Mouse (Mus musculus) kidney, adult 18-20 months (tissue): ENCODE measurements around the gene Fbxl16.
A peak's percentile ranks its signal among the peaks of the same experiment; 100 is the strongest.

ENCODE experiments used
- DNase-seq: peaks from one replicate; pipeline ENCODE4 v3.0.0; 2021

Fbxl16 gene

GRCm38 (mm10) chr17:25808789-25809605 is at the start of gene Fbxl16:
Gene Fbxl16 (plus strand): TSS chr17:25809085.
- peak; percentile 80 for DNase-seq

DNA sequence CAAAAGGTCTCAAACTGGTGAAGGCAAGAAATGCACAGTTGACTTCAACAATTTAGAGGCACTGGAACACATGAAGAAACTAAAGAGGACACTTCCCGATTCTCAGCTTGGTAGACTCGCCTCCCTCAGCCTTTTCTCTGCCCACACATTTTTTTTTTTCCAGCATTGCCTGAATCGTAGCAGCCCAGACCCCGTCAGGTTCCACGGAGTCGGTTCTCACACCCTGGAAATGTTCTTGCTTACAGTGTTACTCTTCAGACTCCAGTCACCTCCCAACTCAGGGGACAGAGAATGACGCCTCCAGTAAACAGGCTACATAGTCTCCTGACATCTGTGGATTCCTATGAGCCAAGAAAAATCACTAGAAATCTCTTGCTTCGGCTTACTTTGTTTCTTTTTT is 48.7 kb upstream of the Fbxl16 start:
- no peak for DNase-seq

DNA sequence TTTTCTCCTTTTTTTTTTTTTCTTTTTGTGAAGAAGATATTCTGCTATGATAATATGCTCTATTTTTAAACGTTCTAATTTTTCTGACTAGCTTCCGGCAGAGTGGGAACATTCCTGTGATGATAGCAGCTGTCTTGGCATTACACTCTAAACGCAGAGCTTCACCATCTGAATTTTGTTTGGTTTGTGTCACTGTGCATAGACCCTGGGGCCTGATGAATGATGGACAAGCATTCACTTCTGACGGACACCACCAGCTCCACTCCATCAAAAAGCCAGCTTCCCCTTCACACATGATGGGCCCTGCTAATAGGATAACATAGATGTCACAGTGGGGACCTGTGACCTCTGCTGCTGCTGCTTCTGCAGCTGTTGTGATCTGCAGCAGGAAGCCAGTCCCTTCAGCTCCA is 47.3 kb upstream of the Fbxl16 start:
- peak; percentile 11 for DNase-seq

DNA sequence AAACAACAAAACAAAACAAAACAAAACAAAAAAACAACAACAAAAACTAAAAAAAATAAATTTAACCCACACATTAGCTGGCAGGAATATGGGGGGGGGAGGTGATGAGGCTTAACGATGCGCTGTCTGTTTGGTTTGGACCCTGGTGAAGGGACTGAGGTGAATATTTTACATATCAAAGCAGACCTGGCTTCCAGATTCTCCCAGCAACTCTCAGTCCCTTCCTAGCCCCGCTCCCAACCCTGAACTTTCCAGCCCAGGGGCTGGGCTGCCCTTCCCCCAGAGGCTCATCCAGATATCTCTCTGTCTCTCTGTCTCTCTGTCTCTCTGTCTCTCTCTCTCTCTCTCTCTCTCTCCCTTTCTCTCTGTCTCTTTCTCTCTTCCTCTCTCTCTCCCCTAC is 46.3 kb upstream of the Fbxl16 start:
- DNase-seq = no peak

DNA sequence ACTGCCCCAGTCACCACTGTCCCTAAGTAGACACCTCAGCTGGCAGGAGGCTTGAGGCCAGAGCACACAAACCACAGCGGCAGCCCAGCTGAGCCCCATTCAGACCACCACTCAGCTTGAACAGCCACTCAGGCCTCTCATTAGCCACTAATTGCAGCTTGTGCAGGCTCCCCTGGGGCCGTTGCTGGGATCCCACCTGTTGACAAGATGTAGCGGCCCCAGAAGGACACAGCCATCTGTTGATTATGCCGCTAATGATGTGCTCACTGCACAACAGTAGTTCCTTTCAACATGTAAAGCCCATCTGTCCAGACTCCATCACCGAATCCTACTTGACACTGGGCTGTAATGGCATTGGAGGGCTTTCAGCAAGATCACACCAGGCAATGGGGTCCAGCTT is 43.0 kb upstream of the Fbxl16 start:
- DNase-seq = no peak

GRCm38 (mm10) chr17:25769331-25769730 is 39.6 kb upstream of the Fbxl16 start:
- no peak for DNase-seq

DNA sequence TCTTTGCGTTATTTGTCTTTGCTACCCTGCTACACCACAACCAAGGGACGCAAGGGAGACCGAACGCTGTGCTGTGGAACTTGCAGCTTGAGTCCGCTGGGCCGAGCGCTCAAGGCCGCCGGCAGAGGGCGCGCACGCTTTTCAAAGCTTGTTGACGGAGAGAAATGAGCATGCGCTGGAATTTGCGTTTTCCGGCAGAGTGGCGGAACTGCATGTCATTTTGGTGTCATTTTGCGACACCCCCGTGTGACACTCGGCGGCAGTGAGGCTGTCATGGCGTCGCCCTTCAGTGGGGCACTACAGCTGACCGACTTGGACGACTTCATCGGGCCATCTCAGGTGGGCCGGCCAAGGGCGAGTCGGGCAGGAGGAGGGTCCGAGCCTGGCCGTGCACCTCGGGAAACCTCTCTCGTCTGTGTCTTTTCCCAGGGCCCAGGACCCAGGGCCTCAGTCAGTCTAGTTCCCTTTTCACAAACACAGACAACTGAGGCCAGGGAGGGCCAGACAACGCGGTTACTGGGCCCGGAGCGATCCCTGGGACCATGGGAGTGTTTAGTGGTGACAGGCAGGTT is 35.2 kb upstream of the Fbxl16 start, which contains the start of gene Narfl:
Gene Narfl (plus strand): TSS at position 228 of the 572 bp plus-strand sequence.
- peak; percentile 97 for DNase-seq

DNA sequence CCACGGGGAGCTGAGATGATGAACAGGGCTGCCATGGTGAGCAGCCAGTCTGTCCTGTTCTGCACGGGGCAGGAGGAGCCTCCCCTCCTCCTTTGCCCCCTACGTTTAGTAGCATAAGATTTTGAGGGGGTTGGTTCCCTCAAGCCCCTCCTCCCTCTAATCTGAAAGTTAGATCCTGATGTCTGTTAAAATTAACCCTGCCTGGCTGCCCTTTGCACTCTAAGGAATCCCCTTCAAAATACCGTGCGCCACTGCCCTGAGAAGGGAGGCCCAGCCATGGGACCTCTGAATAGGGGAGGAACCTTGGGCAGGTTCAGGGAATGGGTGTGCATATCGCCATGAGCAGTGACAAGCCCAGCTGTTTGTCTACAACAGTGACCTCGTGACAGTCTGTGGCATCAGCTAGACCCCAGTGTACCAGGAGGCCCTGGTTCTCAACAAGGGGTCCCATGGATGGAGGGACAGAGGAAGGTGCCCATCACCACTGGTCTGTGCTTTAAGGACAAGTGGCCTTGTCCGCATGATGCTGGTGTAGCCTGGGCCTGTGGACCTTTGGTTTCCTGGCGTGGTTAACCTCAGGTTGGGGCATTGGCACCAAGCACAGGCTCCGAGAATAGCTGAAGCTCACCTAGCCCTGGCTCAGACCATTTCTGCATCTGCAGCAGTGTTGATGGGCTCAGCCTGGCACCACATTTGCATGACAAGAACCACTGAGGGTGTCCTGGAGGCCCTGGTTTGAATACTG is 33.4 kb upstream of the Fbxl16 start:
- DNase-seq = peak; percentile 53

DNA sequence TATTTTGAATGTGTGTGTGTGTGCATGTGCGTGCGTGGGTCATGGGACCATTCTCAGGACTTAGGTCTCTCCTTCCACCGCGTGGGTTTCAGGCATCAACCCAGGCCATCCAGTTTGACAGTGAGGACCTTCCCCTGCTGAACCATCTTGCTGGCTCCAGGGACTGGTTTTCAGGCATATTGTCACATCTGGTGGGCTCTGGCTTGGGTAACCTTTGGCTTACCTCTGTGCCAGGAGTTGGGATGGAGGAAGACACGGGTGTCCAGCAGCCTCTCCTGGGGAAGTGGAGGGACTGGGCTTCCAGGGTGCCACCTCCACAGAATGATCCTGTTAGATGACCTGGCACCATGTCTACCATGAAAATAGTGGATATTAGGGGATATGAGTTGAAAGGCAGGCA is 30.9 kb upstream of the Fbxl16 start:
- no peak for DNase-seq

- no peak for DNase-seq
Observed at GRCm38 (mm10) chr17:25781339-25781738, 27.5 kb upstream of the Fbxl16 start.

- peak; percentile 47 for DNase-seq
Observed at GRCm38 (mm10) chr17:25783086-25783485, 25.8 kb upstream of the Fbxl16 start.

DNA sequence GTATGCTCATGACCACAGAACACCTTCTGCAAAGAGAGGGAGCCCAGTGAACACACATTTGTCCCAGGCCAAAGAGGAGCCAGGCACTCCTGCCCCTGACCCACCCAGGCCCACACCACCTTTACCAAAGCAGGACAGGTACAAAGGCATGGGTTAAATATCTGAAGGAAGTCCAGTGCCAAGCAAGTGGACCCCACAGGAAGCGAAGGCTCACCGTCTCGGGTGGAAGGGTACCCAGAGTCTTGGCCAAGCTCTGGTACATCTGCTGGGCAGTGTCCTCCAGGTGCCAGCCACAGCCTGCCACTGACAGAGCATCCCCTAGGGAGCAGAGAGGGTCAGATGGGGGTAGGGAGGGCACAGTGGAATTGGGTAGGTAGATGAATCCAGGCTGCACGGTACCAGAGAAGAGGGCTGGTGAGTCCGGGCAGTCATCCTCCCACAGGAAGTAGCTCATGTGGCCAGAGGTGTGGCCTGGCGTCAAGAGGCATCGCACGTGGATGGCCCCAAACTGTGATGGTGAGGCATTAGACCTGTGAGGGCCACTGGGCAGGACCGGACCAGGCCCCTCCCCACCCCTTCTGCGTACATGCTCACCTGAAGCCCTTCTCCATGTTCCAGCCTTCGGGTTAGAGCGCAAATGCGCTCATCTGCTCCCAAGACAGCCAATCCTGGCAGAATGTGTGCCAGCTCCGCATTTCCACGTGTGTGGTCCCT is 24.9 kb upstream of the Fbxl16 start:
- DNase-seq = no peak

- DNase-seq = peak; percentile 99
Observed at GRCm38 (mm10) chr17:25785281-25785745, 23.6 kb upstream of the Fbxl16 start, which contains the start of gene Haghl. Gene Haghl (minus strand): TSS chr17:25785673.

DNA sequence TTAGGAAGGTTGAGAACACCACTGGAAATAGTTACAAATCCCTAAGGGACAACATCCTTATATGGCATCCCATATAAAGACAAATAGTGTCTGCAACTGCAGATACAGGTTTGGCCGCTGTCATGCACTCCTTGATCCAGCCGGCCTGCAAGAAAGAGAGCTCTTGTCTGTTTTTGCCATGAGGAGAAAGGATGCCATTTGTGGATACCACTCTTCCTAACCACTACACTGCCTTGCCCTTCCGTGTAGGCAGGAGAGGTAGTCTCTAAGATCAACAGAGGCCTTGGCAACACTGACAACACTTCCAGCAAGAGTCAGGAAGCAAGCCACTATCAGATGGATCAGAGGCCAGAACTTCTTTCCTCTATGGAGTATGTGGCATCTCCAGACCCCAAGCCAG is 22.6 kb upstream of the Fbxl16 start, which contains the start of gene Ccdc78:
Gene Ccdc78 (plus strand): TSS at position 301 of the 400 bp plus-strand sequence.
- DNase-seq = no peak

DNA sequence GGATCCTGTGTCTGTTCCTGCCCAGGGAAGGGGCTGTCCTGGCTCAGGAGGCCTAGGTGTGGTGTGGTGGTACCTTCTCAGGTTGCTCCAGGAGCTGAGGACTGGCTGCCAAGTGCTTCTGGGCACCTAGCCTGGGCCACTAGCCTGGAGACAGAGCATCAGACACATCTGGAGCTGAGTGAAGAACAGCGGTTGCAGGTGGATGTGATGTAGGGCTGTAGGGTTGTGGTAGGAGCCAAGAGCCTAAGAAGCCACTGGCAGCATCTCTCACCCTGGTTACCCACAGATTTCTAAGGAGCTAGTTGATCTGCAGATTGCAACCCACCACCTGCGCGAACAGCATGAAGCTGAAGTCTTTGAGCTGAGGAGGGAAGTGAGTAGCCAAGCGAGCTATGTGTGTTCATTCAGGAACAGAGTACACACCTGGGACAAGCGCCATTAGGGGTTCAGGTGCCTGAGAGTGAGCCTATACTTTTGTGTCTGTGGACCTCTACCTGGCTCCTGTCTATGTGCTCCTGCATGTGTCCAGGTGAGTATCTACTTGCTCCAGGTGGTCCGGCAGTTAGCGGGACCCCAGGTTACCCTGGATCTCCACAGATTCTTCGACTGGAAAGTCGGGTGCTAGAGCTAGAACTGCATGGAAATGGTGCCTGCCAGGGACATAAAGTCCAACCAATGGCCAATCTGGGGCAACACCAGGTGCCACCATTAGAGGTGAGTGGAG is 21.9 kb upstream of the Fbxl16 start:
- DNase-seq = no peak

GRCm38 (mm10) chr17:25791320-25791842 is 17.5 kb upstream of the Fbxl16 start:
- DNase-seq = no peak

DNA sequence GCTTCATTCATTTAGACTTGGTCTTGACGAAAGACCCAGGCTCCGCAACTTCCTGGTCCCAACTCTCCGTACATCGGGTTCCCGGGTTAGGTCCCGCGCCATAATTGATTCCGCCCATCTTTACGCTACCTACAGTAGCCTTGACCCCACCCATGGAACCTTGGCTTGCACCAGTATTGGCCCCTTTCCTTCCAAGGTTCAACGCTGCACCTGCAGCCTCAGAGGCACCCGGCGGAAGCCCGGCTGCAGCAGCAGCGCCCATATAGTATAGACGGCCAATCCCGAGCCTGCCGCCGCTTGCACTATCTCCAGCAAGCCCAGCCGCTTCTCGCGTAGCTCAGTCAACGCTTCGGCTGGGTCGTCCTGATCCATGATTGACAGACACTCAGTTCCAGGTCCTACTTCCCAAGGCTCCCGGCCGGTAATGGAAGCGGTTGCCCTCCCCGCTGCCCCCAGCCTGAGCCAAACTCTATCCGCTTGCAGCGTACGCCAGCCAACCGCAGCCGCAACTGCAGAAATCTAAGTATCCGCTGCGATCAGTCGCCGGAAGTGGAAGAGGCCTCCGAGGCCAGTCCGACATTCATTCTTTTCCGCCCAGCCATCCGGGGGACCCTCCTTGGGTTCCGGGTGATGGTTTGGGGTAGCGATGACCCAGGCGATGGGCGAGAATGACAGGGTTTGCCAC is 16.9 kb upstream of the Fbxl16 start:
- DNase-seq = peak; percentile 85

DNA sequence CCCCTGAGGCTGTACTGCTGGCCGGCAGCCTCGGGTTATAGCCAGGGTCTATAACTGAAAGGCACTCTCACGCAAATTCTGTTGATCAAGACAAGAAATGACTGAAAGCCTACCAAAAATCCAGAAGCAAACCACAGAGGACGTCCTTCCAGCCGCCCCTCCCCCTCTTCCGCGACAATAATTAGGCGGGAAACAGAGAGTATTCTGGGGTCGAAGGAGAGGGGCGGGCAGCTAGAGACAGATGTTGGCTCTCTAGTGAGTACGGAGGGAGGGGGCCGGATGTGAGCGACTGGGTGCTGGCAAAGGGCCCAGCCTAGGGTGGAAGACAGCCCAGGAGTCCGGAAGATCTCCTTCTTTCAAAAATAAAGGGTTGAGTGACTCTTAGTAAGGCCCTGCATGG is 16.3 kb upstream of the Fbxl16 start, which contains the start of gene Fam173a:
Gene Fam173a (minus strand): TSS at position 287 of the 400 bp plus-strand sequence.
- DNase-seq = peak; percentile 75

GRCm38 (mm10) chr17:25794197-25794596 is 14.7 kb upstream of the Fbxl16 start:
- no peak for DNase-seq

GRCm38 (mm10) chr17:25794998-25795397 is 13.9 kb upstream of the Fbxl16 start:
- no peak for DNase-seq

DNA sequence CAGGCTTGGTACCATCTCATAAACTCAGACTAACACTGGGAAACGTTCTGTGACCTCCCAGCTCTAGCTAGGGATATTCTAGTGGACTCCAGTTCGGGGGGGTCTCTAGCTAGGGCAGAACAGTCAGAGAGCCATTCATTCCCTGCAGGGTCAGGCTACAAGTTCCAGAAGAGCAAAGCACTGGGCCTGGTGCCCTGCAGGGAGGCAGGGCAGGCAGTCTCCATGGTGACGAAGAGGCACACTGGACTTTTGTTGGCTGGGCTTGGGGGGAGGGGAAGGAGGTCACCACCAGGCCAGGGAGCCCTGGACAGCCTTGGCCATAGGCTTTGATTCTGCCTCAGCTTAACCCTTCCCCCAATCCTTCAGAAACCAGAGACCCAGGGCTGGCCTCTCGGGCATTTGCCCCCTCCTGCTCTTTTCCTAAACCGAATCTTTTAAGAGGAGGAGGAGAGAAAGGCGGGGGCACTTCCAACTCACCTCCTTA is 13.2 kb upstream of the Fbxl16 start, which contains the start of gene AC134908.4:
Gene AC134908.4 (minus strand): TSS at position 51 of the 484 bp plus-strand sequence.
- DNase-seq = peak; percentile 61
